Mouse (Mus musculus): ENCODE measurements at regions not wholly inside any gene's neighbourhood (a gene's known extent, or its start where the extent isn't known, plus 50 kb on each side); places are given as distances from the start of the nearest gene placed in this dataset.

- DNase-seq: no peak
These were observed 108.1 kb upstream of the Pde3a start for GRCm38 (mm10) chr6:141141016-141141415.

- DNase-seq: no peak
These were observed 100.5 kb upstream of the Pde3a start for GRCm38 (mm10) chr6:141148417-141149169.

GRCm38 (mm10) chr6:141149170-141149917 lies 99.7 kb upstream of the Pde3a start:
- no peak for DNase-seq

- no peak for DNase-seq
These were observed 89.7 kb upstream of the Pde3a start for GRCm38 (mm10) chr6:141159326-141159725.

GRCm38 (mm10) chr6:141161626-141162233 lies 87.3 kb upstream of the Pde3a start:
- no peak for DNase-seq

- no peak for DNase-seq
These were observed 81.8 kb upstream of the Pde3a start for GRCm38 (mm10) chr6:141167270-141167669.

GRCm38 (mm10) chr6:141168356-141168755 lies 80.7 kb upstream of the Pde3a start:
- no peak for DNase-seq

GRCm38 (mm10) chr6:141183782-141184181 lies 65.3 kb upstream of the Pde3a start:
- DNase-seq: no peak

- DNase-seq: no peak
These were observed 61.0 kb upstream of the Pde3a start for GRCm38 (mm10) chr6:141188036-141188435.

- no peak for DNase-seq
These were observed 60.0 kb upstream of the Pde3a start for GRCm38 (mm10) chr6:141189093-141189492.

GRCm38 (mm10) chr6:141189701-141190100 lies 59.4 kb upstream of the Pde3a start:
- no peak for DNase-seq

GRCm38 (mm10) chr6:141190383-141190782 lies 58.7 kb upstream of the Pde3a start:
- DNase-seq: no peak

GRCm38 (mm10) chr6:141197501-141197900 lies 51.6 kb upstream of the Pde3a start:
- DNase-seq: no peak

All from gastrocnemius, postnatal 10 days (tissue).